Mouse (Mus musculus) liver, embryonic 14.5 days (tissue): ENCODE results near the gene Adap2.

ENCODE experiments used
- CTCF ChIP-seq: IDR thresholded peaks from 2 replicates; pipeline ENCODE4 v1.5.1; 2016; ENCODE audit warnings: antibody characterized with exemption, low read depth, control low read depth
- EP300 ChIP-seq: IDR thresholded peaks from 2 replicates; pipeline ENCODE4 v1.6.1; 2016; ENCODE audit warnings: antibody characterized with exemption, low read depth

DNA sequence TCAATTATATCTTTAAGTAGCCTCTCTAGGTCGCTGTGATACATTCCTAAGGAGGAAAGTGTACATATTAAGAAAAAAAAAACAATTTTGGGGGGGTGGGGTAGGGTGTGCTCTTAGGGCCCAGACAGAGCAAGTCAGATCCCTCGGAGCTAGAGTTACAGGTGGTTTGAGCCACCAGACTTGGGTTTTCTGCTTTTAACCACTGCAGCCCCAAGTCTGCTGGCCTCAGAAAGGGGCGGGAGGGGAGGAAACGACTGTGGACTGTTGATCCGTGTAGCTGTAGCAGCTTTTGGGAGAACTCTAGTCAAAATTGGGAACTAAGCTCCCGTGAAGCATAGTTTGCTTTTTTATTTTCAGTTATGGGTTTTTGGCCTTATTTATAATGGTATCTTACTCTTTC lies 56.4 kb downstream of the Adap2 start:
- TF ChIP-seq CTCF, result no peak
- no peak for TF ChIP-seq EP300
